Mouse (Mus musculus) WW6 (cell line): ENCODE measurements around the gene Fbxo22.
"Not testable (repeated sequence)": the region's sequence is repeated elsewhere in the genome, so short reads cannot be mapped to it uniquely, and the experiment has no call there.

Experiments
- DNase-seq: peaks from one replicate; pipeline ENCODE4 v3.0.0-alpha.2; 2013; ENCODE audit warnings: low read depth, low spot score

Gene Fbxo22

GRCm38 (mm10) chr9:55236235-55237165, 27.8 kb downstream of the Fbxo22 start:
- DNase-seq = no peak

DNA sequence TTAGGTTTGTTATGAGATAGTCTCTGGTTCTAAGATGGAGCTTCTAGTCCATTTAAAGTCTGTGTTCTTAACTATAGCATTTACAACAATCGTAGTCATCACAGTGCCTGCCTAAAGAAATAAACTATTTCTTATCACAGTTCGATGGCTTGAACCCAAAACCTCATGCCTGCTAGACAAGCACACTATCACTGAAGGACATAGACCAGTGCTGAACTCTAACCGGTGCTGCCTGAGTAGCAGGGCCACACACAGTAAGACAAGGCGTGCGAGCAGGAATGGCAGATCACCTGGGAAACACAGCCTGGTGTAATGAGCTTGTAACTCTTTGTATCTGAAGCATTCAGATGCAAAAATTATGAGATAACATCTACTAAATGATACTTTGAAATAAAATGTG, 32.1 kb downstream of the Fbxo22 start:
- DNase-seq = no peak

DNA sequence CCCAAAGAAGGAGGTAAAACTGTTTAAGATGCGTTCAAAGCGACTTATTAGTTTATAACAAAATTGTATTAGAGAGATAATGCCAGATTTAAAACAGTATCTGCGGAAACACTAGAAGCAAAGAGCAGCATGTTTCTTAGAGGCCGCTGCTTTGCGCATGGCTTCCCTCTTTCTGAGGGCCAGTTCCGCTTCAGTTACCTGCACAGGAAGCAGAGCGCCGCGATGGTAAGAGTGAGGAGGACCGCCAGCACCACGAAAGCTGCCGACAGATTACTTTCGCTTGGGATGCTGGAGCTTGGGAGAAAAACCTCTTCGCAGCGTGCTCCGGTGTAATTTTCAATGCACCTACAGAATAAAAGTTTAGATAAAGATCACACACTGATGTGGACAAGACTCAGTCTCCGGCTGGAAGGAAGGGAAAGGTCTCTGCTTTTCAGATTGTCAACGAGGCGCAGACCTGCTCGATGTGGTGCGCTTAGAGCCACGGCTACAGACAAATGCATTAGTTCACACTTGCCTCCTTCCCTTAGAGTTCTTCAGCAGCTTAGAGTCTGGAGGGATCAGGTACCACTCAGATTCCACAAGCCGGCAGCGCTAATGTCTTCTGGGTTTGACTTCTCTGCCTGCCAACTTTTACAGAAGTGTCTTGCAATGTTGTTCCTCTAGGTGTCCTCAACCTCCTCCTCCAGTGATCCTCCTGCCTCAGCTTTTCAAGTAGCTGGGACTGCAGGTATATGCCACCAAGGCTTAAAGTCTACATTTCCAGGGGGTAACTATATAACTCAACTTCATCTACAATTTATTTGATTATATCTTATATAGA, 33.3 kb downstream of the Fbxo22 start:
- no peak for DNase-seq

- DNase-seq = no peak
Measured at GRCm38 (mm10) chr9:55243280-55243679, 34.6 kb downstream of the Fbxo22 start.

GRCm38 (mm10) chr9:55244079-55244478, 35.4 kb downstream of the Fbxo22 start:
- no peak for DNase-seq

- DNase-seq = not testable (repeated sequence)
Measured at GRCm38 (mm10) chr9:55245057-55245750, 36.5 kb downstream of the Fbxo22 start.

- DNase-seq = no peak
Measured at GRCm38 (mm10) chr9:55246440-55246839, 37.7 kb downstream of the Fbxo22 start.

DNA sequence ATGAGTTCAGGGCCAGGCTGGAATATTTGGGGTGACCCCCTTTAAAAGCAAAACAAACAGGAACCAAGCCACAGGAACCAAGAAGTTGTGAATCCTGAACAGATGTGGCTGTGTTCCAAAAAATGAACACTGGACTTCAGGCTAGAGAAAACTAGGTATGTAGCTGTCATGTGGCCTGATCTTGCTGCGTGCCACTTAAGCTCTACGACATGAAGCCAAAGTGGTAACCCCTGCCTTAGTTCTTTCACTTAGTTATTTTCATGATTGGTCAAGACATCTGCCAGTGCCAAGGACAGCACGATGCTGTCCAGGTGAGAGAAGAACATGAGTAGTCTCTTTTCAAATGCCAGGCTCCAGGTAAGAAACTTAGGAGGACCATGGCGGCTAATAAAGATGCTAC, 38.2 kb downstream of the Fbxo22 start:
- no peak for DNase-seq

DNA sequence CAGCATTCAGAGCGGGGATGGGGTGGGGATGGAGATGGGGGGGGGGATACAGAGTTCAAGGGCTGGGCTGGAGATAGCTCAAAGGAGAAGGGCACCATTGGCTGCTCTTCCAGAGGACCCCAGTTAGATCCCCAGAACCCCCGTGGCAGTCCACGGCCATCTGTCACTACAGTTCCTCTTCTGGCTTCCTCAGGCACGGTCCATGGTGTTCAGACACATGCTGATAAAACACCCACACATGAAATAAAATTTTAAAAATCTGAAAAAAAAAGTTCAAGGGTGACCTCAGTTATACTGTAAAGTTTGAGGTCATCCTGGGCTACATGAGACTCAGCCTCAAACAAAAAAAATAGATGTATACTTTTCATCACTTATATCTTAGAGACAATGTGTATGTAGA, 39.7 kb downstream of the Fbxo22 start:
- no peak for DNase-seq

GRCm38 (mm10) chr9:55250595-55251247, 42.0 kb downstream of the Fbxo22 start:
- DNase-seq = no peak

DNA sequence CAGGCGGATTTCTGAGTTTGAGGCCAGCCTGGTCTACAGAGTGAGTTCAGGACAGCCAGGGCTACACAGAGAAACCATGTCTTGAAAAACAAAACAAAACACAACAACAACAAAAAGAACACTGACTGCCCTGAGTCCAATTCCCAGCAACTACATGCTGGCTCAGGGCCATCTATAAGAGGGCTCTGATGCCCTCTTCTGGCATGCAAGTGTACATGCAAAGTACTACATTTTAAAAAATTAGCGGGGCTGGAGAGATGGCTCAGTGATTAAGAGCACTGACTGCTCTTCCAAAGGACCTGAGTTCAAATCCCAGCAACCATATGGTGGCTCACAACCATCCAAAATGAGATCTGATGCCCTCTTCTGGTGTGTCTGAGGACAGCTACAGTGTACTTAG, 43.4 kb downstream of the Fbxo22 start:
- DNase-seq = not testable (repeated sequence)

DNA sequence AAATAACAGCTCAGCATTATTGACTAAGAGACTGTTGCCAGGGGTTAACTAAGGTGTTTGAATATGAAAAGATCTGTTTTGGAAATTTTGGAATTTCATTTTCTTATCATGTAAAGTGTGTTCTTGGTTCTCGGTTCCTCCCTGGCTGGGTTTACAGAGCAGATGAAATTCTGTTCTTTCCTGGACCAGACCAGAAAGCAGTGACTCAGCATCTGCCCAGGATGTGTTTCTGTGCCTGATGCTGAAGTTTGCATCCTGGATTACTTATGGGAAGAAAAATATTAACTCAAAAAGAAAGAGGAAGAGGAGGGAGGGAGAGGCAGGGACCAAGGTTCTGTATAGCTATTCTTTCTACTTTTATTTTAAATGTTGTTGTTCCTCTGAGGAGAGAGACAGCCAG, 45.1 kb downstream of the Fbxo22 start:
- no peak for DNase-seq

DNA sequence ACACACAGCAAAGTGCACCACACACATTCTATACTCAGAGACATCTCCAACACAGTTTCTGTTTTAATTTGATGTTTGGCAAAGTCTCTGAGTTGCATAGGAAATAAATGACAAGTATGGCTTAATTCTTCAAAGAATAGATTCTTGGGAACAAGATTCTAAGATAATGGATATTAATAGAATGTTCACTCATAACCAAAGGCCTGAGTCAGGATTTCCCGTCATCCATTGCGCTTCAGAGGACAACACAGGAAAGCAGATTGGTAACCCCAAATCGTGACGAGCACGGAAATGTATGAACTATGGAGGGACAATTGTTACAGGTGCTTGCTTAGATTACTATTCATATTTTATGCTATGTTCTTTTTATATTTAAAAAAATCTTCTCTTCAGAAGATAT, 46.3 kb downstream of the Fbxo22 start:
- DNase-seq = no peak

GRCm38 (mm10) chr9:55255604-55256003, 46.9 kb downstream of the Fbxo22 start:
- DNase-seq = no peak

- no peak for DNase-seq
Measured at GRCm38 (mm10) chr9:55257105-55257504, 48.4 kb downstream of the Fbxo22 start.

DNA sequence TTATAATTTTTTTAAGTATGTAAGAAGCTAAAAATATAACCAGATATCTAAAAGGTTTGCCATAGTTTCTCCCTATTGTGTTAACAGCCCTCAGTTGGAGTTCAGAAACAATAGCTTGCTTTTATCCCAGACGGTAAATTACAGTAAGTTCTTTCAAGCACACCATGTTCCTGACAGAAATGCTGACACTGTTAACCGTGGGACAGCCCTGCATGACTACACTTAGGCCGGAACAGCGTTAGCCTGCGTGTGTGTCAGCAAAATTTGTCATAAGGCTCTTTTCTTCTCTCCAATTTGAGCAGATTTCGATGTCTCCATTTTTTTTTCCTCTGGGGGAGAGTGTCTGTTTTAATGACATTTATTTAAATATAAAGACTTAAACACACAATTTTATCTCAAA, 51.0 kb downstream of the Fbxo22 start:
- no peak for DNase-seq

DNA sequence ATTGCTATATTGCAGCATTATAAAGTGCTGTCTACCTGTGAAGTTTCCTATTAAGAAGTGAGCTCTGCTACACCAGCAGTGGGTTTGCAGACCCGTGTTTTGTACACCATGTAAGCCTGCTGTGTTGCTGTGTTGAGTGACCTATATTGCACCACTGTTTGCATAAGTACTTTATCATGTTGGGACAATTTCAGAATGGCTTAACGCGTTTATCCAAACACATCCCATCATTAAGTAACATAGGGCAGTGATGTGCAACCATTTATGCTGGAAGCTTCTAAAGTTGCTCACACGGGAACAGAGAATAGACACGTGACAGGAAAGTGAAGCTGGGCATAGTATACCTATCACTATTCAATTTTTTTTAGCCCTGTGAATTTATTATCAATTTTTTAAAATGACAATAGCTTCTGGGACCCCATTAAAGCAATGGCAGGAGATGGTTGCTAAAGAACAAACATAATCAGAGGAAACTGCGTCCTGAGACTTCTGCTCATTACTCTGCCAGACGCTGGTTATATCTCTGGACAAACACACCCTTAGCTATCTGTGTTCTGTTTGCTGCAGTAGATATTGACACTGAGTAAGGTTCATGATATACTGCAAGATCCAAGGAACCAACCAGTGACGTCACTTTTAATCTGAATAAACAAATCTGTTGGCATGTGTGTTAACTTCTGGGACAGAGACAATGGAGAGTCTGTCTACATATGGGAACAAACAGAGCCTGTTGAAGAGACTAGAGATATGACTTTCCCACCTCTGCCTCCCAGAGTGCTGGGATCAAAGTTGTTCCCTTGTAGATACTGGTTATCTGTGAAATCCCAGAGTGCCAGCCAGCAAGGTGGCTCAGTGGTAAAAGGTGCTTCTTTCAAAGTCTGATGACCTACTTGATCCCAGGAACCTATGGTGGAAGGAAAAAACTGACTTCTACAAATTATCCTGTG, 55.9 kb downstream of the Fbxo22 start:
- no peak for DNase-seq

- DNase-seq = no peak
Measured at GRCm38 (mm10) chr9:55271960-55272560, 63.3 kb downstream of the Fbxo22 start.

DNA sequence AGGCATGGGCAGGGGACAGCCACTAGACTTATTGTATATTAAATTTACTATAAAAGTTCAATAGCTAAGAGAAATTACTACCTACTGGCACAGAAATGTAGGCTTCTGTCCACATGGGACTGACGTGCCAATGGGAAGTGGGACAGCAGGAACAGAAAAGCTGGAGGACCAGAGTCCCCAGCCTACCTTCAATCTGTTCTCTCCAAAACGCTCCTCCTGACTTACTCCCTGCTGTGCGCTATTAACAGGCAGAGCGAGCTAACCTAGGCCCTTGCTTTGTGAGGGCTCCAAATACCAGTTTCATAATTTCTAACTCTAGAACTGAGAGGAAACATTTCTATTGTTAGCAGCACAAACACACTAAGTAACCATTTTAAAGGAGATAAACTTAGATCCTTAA, 65.2 kb downstream of the Fbxo22 start:
- no peak for DNase-seq
